Mouse (Mus musculus) hindbrain, embryonic 16.5 days (tissue): ENCODE results near the gene Specc1l. TPM values are rescaled to one million over a fixed set of nuclear protein-coding genes. Genes with fewer than 3 reads are reported as not detected.
A peak's percentile ranks its signal among the peaks of the same experiment; 100 is the strongest.

Experiments
- ATAC-seq: fragments of 200-750 bp; cut with Nextera tagmentation; 2 replicates; pipeline ENCODE4 v1.8.0; 2017; ENCODE audit warnings: moderate TSS enrichment, moderate library complexity
- H3K27ac ChIP-seq: fragments of 300-500 bp; sonication (generic); 2 replicates; pipeline ENCODE4 v1.5.1; 2014; ENCODE audit warnings: low read depth, mild to moderate bottlenecking, control low read depth, low read length, moderate library complexity
- H3K27me3 ChIP-seq: fragments of 300-500 bp; sonication (generic); replicated peaks from 2 replicates; pipeline ENCODE4 v1.6.1; 2014; ENCODE audit warnings: low read length; ENCODE audit not compliant: control insufficient read depth, insufficient read depth
- H3K36me3 ChIP-seq: fragments of 300-500 bp; sonication (generic); 2 replicates; pipeline ENCODE4 v1.6.1; 2014; ENCODE audit warnings: mild to moderate bottlenecking, low read length, moderate library complexity, mixed read lengths; ENCODE audit not compliant: control insufficient read depth, insufficient read depth
- H3K4me1 ChIP-seq: fragments of 300-500 bp; sonication (generic); 2 replicates; pipeline ENCODE4 v1.6.1; 2014; ENCODE audit warnings: low read depth, low read length; ENCODE audit not compliant: control insufficient read depth, insufficient read depth
- H3K4me2 ChIP-seq: fragments of 300-500 bp; sonication (generic); 2 replicates; pipeline ENCODE4 v1.6.1; 2014; ENCODE audit warnings: mild to moderate bottlenecking, low read length, control low read depth, moderate library complexity
- H3K4me3 ChIP-seq: fragments of 300-500 bp; sonication (generic); 2 replicates; pipeline ENCODE4 v1.5.1; 2014; ENCODE audit warnings: mild to moderate bottlenecking, low read length, control low read depth, moderate library complexity
- H3K9ac ChIP-seq: fragments of 300-500 bp; sonication (generic); 2 replicates; pipeline ENCODE4 v1.6.1; 2014; ENCODE audit warnings: low read depth, mild to moderate bottlenecking, control low read depth, low read length, moderate library complexity
- H3K9me3 ChIP-seq: fragments of 300-500 bp; sonication (generic); 2 replicates; pipeline ENCODE4 v1.6.1; 2014; ENCODE audit warnings: mild to moderate bottlenecking, low read length, moderate library complexity; ENCODE audit not compliant: control insufficient read depth
- WGBS: fragments of 180-500 bp; shearing (Covaris S2); extraction: QIAGEN DNeasy Blood & Tissue Kit; methylation state at CpG from one replicate; pipeline ENCODE4 v1.1.7; 2014; 5-methylcytosine and 5-hydroxymethylcytosine counted together
- polyA plus RNA-seq: library from polyadenylated mRNA; unstranded; fragments of >200 nt; fragmentation: Nextera tagmentation; extraction: Ambion mirVana; gene quantifications from 2 replicates; pipeline ENCODE4 v1.2.1, GENCODE M21; 2015

Gene Specc1l
- polyA plus RNA-seq, 1 experiment from 2014 or later, result 24.7 TPM

GRCm38 (mm10) chr10:75182151-75182774 lies 29.6 kb upstream of the Specc1l start:
- H3K4me3 ChIP-seq, result no peak overlapping the region
- peaks cover 32% of the 10 kb centered on the region for H3K36me3 ChIP-seq
- no peak overlapping the region for H3K9ac ChIP-seq

DNA sequence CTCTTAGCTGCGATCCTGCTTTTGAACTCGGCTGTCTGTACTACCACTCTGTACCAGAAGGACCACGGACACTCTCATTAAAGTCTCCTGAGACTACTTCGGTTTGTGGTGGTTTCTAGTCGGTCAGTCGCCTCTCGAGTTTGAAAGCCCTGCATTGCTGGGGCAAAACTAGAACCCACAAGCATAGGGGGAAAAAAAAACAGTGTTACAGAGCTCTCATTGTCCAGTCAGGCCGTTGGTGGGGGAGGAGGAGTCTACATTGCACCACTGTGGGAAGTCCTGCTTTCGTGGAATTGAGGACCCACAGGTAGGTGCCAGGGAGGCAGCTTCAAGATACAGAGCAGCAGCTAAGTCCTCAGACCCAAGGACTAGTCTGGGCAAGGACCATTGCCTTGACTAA lies 27.0 kb upstream of the Specc1l start:
- Histone ChIP-seq H3K4me1 (no peaks in the 10 kb centered on the region), H3K9me3 (no peaks in the 10 kb centered on the region), H3K27me3 (no peaks in the 10 kb centered on the region), H3K4me3 (no peak overlapping the region), H3K36me3 (peaks cover 14% of the 10 kb centered on the region), H3K4me2 (no peak overlapping the region), H3K9ac (no peak overlapping the region), H3K27ac (no peak overlapping the region)
- WGBS, result 93% methylated on average over 9 of the region's 9 CpGs
- ATAC-seq, result no peak

More at GRCm38 (mm10) chr10:75182151-75182774, 29.6 kb upstream of the Specc1l start:
- no peaks in the 10 kb centered on the region for H3K9me3 ChIP-seq
- WGBS, result 38% methylated on average over 14 of the region's 14 CpGs
- H3K27me3 ChIP-seq, result no peaks in the 10 kb centered on the region
- no peaks in the 10 kb centered on the region for H3K4me1 ChIP-seq
- H3K4me2 ChIP-seq, result no peak overlapping the region
- peak overlapping the region; percentile 12; the same call in 1 of the 2 replicates for H3K27ac ChIP-seq
- peak; percentile 66 for ATAC-seq

DNA sequence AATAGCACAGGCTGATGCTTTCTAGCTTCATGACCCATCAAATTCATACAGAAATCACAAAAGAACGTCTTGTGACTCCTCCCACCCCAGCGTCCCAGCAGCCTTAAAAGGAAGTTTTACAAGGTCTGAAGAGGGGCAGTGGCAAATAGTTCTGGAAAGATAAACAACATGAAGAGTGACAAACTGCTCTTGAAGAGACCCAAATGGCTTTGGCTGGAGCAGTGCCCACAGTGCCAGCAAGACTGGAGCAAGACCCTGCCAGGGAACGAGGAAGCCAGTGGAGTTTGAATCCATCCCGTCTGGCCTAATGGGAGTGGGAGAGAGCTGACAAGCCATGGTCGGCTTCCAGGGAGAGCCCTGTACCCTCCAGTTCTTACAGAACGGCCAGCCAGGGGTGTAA lies 25.3 kb upstream of the Specc1l start:
- no peak overlapping the region for H3K4me2 ChIP-seq
- H3K9me3 ChIP-seq, result no peaks in the 10 kb centered on the region
- H3K4me3 ChIP-seq, result no peak overlapping the region
- peaks cover 7% of the 10 kb centered on the region for H3K36me3 ChIP-seq
- no peaks in the 10 kb centered on the region for H3K27me3 ChIP-seq
- H3K27ac ChIP-seq, result no peak overlapping the region
- no peak overlapping the region for H3K9ac ChIP-seq
- WGBS, result 45% methylated on average over 6 of the region's 6 CpGs
- no peaks in the 10 kb centered on the region for H3K4me1 ChIP-seq
- ATAC-seq, result no peak

DNA sequence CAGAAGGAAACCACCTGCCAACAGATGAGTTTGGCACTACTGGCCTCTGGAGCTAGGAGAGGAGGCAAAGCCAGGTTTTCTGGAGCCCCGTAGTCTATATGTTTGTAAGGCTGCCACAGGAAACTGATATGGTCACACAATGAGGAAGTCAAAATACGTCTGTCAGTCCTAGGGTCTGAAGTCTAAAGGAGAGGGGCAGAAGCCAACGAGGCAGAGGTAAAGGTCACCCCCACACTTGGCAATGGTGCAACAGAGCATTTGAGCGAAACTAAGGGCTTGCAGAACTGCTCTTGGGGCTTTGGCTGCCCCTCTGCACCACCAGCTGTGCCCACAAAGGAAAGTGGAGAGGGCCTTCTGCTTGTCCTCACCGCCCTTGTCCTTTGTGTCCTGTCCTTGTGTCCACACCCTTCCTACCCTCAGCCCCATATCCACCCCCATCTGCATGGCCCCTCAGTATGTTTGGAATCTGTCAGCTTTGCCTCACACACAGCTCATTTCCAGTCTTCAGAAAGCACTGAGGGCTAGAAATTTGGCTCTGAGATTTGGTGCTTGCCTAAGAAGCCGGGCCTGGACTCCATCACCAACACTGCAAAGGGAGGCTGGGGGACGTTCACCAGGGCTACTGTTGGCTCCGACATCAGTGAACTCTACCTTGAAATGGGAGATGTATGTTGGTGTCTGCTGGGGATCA lies 24.4 kb upstream of the Specc1l start:
- peaks cover 7% of the 10 kb centered on the region for H3K36me3 ChIP-seq
- no peak overlapping the region for H3K27ac ChIP-seq
- no peak overlapping the region for H3K4me2 ChIP-seq
- H3K9me3 ChIP-seq, result no peaks in the 10 kb centered on the region
- H3K4me3 ChIP-seq, result no peak overlapping the region
- no peak overlapping the region for H3K9ac ChIP-seq
- no peaks in the 10 kb centered on the region for H3K4me1 ChIP-seq
- WGBS, result 81% methylated on average over 8 of the region's 8 CpGs
- ATAC-seq, result no peak
- H3K27me3 ChIP-seq, result no peaks in the 10 kb centered on the region

DNA sequence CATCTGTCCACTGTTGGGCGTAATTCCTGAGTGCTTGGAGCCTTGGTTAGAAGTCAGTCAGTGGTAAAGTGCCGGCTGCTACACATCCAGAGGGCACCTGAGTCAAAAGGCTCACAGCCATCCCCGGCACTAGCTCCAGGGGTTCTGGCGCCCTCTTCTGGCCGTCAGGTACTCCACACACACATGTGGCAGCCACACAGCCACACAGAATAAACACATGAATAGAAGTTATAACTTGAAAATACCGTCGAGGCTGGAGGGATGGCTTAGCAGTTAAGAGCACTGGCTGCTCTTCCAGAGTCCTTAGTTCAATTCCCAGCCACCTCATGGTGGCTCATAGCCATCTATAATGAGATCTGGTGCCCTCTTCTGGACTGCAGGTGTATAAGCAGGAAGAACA lies 20.2 kb upstream of the Specc1l start:
- H3K36me3 ChIP-seq, result no peaks in the 10 kb centered on the region
- H3K4me2 ChIP-seq, result no peak overlapping the region
- H3K9me3 ChIP-seq, result 0 out of 2 replicates have a peak, but pooled peaks cover 2% of the 10 kb centered on the region
- H3K4me3 ChIP-seq, result no peak overlapping the region
- no peaks in the 10 kb centered on the region for H3K27me3 ChIP-seq
- 53% methylated on average over 7 of the region's 7 CpGs for WGBS
- H3K9ac ChIP-seq, result no peak overlapping the region
- H3K4me1 ChIP-seq, result no peaks in the 10 kb centered on the region
- no peak overlapping the region for H3K27ac ChIP-seq
- no peak for ATAC-seq

DNA sequence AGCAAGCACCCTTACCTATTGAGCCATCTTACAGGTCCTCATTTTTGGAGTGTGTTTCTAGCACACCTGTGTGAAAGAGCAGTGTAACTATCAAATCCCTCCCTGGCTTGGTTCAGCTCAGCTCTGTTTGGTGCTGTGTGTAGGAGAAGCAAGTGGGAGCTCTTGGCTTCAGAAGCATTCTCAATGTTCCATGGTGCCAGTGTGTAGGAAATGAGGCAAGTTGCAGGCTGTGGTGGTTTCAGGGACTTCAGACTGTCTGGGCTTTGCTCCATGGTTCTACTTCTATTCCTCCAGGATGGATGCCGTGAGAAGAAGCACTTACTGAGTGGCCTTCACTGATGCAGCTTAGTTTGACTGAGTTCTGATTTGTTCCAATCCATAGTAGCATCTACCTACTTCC lies 14.1 kb upstream of the Specc1l start:
- H3K27ac ChIP-seq, result no peak overlapping the region
- no peaks in the 10 kb centered on the region for H3K27me3 ChIP-seq
- H3K9ac ChIP-seq, result no peak overlapping the region
- H3K36me3 ChIP-seq, result no peaks in the 10 kb centered on the region
- 94% methylated on average over 1 of the region's 1 CpGs for WGBS
- no peak overlapping the region for H3K4me3 ChIP-seq
- H3K4me2 ChIP-seq, result no peak overlapping the region
- ATAC-seq, result no peak
- H3K9me3 ChIP-seq, result 0 out of 2 replicates have a peak, but pooled peaks cover 2% of the 10 kb centered on the region
- H3K4me1 ChIP-seq, result no peaks in the 10 kb centered on the region

- no peak for ATAC-seq
- WGBS, result 87% methylated on average over 1 of the region's 1 CpGs
- H3K4me1 ChIP-seq, result no peaks in the 10 kb centered on the region
Observed at GRCm38 (mm10) chr10:75200733-75201132, 11.1 kb upstream of the Specc1l start.

GRCm38 (mm10) chr10:75206192-75206591 lies 5.7 kb upstream of the Specc1l start:
- Histone ChIP-seq H3K9ac (no peak overlapping the region), H3K36me3 (no peaks in the 10 kb centered on the region), H3K27me3 (no peaks in the 10 kb centered on the region), H3K4me1 (no peaks in the 10 kb centered on the region), H3K9me3 (no peaks in the 10 kb centered on the region), H3K4me3 (no peak overlapping the region), H3K27ac (no peak overlapping the region), H3K4me2 (no peak overlapping the region)
- 81% methylated on average over 4 of the region's 4 CpGs for WGBS
- ATAC-seq, result no peak

More at GRCm38 (mm10) chr10:75200733-75201132, 11.1 kb upstream of the Specc1l start:
- H3K4me3 ChIP-seq, result no peak overlapping the region
- no peak overlapping the region for H3K27ac ChIP-seq
- H3K36me3 ChIP-seq, result no peaks in the 10 kb centered on the region
- H3K27me3 ChIP-seq, result no peaks in the 10 kb centered on the region
- H3K9me3 ChIP-seq, result no peaks in the 10 kb centered on the region
- no peak overlapping the region for H3K9ac ChIP-seq
- H3K4me2 ChIP-seq, result no peak overlapping the region

GRCm38 (mm10) chr10:75210841-75211240 lies 1.0 kb upstream of the Specc1l start:
- ATAC-seq, result no peak
- Histone ChIP-seq H3K27ac (no peak overlapping the region; the same call in 1 of the 2 replicates), H3K4me1 (peaks cover 14% of the 10 kb centered on the region), H3K4me2 (no peak overlapping the region), H3K4me3 (no peak overlapping the region), H3K27me3 (no peaks in the 10 kb centered on the region), H3K36me3 (no peaks in the 10 kb centered on the region), H3K9me3 (no peaks in the 10 kb centered on the region), H3K9ac (no peak overlapping the region)
- 91% methylated on average over 3 of the region's 3 CpGs for WGBS
